Mouse (Mus musculus) gastrocnemius, adult 18-20 months (tissue): ENCODE measurements at regions not wholly inside any gene's neighbourhood (a gene's known extent, or its start where the extent isn't known, plus 50 kb on each side); places are given as distances from the start of the nearest gene placed in this dataset.
A peak's percentile ranks its signal among the peaks of the same experiment; 100 is the strongest.

ENCODE experiments used
- DNase-seq: peaks from one replicate; pipeline ENCODE4 v3.0.0; 2021; ENCODE audit warnings: low spot score

DNA sequence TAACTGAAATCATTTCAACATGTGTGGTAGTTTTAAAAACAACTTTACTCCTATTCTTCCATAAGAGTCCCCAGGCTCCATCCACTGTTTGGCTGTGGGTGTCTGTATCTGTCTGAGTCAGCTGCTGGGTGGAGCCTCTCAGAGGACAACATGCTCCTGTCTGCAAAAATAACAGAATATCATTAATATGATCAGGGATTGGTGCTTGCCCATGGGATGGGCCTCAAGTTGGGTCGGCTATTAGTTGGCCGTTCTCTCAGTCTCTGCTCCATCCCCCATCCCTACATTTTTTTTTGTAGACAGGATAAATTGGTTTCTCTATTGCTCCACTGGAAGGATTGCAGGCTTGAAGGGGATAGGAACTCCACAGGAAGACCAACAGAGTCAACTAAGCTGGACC, 108.5 kb upstream of the Fgf16 start:
- DNase-seq, result peak; percentile 3

DNA sequence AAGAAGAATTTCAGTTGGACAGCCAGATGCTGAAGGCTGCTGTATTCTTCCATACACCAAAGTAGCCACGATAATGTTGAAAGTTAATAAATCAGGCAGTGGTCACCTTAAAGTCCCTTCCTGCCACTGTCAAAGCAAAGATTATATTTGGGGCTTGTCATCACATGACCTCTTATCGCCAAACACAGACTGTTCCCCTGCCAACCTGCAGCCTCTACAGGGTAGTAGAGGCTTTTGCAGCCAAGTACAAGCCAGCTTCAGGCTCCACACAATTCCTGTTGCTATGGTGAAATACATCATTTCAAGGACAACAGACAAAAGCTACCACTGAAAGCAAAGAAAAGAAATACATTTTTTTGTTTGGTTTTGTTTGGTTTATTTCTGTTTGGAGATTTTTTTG, 93.5 kb upstream of the Fgf16 start:
- DNase-seq, result no peak

DNA sequence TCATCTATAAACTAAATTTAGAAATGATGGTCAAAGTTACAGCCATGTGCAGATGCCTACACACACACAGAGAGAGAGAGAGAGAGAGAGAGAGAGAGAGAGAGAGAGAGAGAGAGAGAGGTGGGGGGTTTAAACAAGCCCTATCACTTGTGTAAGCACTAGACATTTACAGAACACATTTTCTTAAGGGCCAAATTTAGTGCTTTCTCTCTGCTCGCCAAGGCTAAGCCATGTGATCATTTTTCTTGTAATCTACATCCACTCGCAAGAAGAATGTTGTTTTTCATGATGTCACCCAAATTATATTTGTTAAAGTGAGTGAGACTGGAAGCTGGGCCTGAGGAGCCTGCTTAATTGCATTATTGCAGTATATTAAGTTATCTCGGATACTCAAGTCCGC, 92.8 kb upstream of the Fgf16 start:
- no peak for DNase-seq

DNA sequence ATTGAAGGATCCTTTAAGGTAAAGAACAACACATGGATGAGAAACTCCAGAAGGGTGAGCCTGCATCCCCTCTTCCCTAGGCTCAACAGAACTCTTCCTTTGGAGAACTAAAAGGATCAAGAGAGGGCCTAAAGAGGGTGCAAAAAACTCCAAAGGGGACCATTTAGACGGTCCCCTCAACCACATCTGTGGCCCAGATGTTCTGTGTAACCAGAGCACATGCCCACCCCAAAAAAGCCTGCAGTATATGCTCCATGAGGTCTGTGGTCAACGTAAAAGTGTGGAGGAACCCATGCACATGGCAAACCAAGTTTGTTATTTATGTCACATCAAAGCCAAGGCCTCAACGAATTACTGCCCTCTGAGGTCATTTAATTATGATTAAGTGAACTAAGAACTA, 89.2 kb upstream of the Fgf16 start:
- DNase-seq, result no peak

DNA sequence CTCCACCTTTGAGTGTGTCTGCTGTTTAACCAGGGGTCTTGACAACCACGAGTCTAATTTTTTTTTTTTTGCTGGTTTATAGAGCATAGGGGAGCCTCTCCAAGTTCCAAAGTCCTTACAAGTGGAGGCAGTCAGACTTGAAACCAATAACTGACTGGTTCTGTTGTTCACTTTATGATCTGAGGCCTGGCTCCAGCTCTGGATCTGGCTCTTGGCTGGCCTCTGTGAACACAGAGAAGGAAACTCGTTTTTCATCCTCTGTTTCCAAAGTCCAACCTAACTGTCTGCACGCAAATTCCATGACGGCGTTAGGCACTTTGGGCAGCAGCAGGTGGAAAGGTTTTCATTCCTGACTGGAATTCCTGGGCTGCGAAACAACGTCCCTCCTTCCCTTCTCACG, 80.4 kb upstream of the Fgf16 start:
- no peak for DNase-seq

DNA sequence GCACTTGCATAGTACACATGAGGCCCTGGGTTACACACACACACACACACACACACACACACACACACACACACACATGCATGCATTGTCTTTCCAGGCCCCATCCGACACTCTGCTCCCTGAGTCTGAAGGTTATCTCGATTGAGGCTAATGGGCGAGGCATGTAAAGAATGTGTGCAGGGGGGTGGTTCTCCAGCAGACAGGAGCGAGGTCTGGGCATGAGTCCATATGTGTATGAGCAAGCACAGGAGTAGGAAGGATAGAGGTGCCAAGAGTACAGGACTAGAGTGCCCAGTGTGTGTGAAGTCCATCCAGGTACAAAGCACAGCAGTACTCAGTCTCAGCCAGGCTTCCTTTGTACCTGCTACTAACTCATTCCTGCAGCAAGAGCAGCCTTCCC, 79.6 kb upstream of the Fgf16 start:
- no peak for DNase-seq

DNA sequence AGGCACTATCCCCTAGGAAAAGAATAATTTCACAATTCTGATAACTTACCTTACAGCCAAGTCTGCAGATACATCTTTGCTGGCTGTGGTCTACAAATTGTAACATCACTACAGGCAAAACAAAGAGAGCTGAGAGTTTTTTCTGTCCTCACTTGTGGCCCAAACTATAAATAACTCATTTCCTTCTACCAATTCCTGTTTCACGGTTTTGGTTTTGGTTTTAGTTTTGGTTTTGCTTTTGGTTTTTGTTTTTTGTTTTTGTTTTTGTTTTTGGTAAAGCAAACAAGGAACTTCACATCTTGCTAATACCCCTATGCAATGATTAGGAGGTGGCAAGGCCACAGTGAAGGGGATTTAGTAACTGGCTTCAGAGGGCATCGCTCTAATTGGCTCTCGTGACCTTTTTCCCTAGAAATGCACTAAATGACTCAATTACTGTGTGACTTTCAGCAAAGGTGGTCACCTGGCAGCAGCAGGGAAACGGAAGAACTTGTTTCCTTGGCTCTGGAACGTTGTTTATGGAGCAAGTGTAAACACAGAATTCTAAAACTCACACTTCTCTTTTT, 53.3 kb upstream of the Fgf16 start:
- no peak for DNase-seq
